Mouse (Mus musculus) G1E (cell line): ENCODE results near the gene Rundc1. TPM values are rescaled to one million over a fixed set of nuclear protein-coding genes. Genes with fewer than 3 reads are reported as not detected.
A peak's percentile ranks its signal among the peaks of the same experiment; 100 is the strongest.

Experiments
- ATAC-seq: 2 replicates; pipeline ENCODE4 v1.8.0; 2016; ENCODE audit warnings: mild to moderate bottlenecking; ENCODE audit not compliant: insufficient number of reproducible peaks, poor library complexity, low FRiP score, severe bottlenecking; ENCODE audit errors: extremely low read depth
- DNase-seq: peaks from one replicate; pipeline ENCODE4 v3.0.0; 2012; ENCODE audit warnings: low spot score
- H3K27me3 ChIP-seq: 2 replicates; pipeline ENCODE4 v1.6.1; 2012; ENCODE audit warnings: mild to moderate bottlenecking, low read length, inconsistent platforms; ENCODE audit not compliant: insufficient read depth
- H3K36me3 ChIP-seq: replicated peaks from 2 replicates; pipeline ENCODE3; 2012; ENCODE audit warnings: mild to moderate bottlenecking, inconsistent platforms
- H3K4me1 ChIP-seq: 2 replicates; pipeline ENCODE4 v1.6.1; 2012; ENCODE audit warnings: low read depth, low read length, inconsistent platforms, mixed read lengths; ENCODE audit not compliant: insufficient read depth
- H3K4me3 ChIP-seq: 2 replicates; pipeline ENCODE4 v1.5.1; 2012; ENCODE audit warnings: low read depth, mild to moderate bottlenecking, inconsistent platforms, low read length, moderate library complexity, mixed read lengths
- H3K9me3 ChIP-seq: replicated peaks from 2 replicates; pipeline ENCODE4 v1.6.1; 2012; ENCODE audit warnings: inconsistent platforms
- CTCF ChIP-seq: IDR thresholded peaks from 2 replicates; pipeline ENCODE4 v1.5.1; 2012; ENCODE audit warnings: low read depth, low read length, inconsistent platforms, mixed read lengths
- GATA1 ChIP-seq: IDR thresholded peaks from 2 replicates; pipeline ENCODE4 v1.6.1; 2012; ENCODE audit warnings: borderline replicate concordance, low read length, inconsistent platforms, mixed read lengths
- GATA2 ChIP-seq: IDR thresholded peaks from 2 replicates; pipeline ENCODE4 v1.6.1; 2012; ENCODE audit warnings: low read depth, low read length, inconsistent platforms, borderline replicate concordance
- POLR2AphosphoS5 ChIP-seq: IDR thresholded peaks from 2 replicates; pipeline ENCODE4 v1.6.1; 2012; ENCODE audit warnings: low read depth, low read length, inconsistent platforms; ENCODE audit not compliant: insufficient replicate concordance
- TAL1 ChIP-seq: conservative IDR thresholded peaks from 2 replicates; pipeline ENCODE4 v1.6.1; 2012; ENCODE audit warnings: low read depth, low read length, inconsistent platforms, mixed read lengths
- polyA plus RNA-seq: library from polyadenylated mRNA; stranded (reverse); fragments of >175 nt; gene quantifications from 2 replicates; pipeline ENCODE4 v1.2.3, GENCODE M21; 2012
- total RNA-seq, 2 experiments: library from RNA; stranded (forward) in 1 of 2; stranded (reverse) in 1 of 2; fragments of 200-1000 nt in 1 of 2; fragments of >200 nt in 1 of 2; fragmentation: Nextera tagmentation in 1 of 2; gene quantifications; 2 replicates each; pipeline ENCODE4 v1.2.3; 2014 to 2017

The Rundc1 gene
- total and polyA plus RNA-seq, 3 experiments: 5.0 to 7.6 (median 7.2) TPM

DNA sequence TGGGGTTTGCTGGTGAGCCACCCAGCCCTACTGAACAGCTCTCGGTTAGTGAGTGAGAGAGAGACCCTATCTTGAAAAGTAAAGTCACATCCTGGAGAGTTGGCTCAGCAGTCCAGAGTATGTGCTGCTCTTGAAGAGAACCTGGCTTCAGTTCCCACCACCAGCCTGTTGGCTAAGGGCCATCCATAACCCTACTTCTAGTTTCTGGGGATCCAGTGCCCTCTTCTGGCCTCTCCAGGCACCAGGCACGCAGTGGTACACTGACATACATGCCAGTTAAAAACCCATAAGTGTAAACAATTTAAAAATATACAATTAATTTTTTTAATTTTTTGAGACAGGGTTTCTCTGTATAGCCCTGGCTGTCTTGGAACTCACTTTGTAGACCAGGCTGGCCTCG, 25.5 kb downstream of the Rundc1 start:
- ATAC-seq: no peak
- Histone ChIP-seq H3K4me1 (peaks cover 71% of the 10 kb centered on the region), H3K27me3 (no peaks in the 10 kb centered on the region), H3K36me3 (peaks cover 47% of the 10 kb centered on the region), H3K4me3 (no peak overlapping the region), H3K9me3 (no peaks in the 10 kb centered on the region)
- DNase-seq: no peak
- TF ChIP-seq TAL1 (no peak), POLR2AphosphoS5 (no peak), GATA1 (no peak), CTCF (no peak), GATA2 (no peak)

DNA sequence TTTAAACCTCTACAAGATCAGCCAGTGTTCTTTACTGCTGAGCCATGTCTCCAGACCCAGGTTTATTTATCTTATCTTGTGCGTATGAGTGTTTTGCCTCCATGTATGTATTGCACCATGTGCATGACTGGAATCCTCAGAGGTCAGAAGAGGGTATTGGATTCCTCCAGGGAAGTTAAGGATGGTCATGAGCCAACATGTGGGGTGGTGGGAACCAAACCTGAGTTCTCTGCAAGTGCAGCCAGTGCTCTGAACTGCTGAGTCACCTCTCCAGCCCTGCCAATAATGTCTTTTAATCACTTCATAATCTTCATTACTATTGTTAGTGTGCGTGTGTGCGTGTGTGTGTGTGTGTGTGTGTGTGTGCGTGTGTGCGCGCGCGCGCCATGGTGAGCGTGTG, 26.7 kb downstream of the Rundc1 start:
- no peak for ATAC-seq
- H3K4me1 ChIP-seq: peaks cover 76% of the 10 kb centered on the region
- TF ChIP-seq GATA2: no peak
- TF ChIP-seq TAL1: no peak
- TF ChIP-seq POLR2AphosphoS5: no peak
- TF ChIP-seq GATA1: no peak
- TF ChIP-seq CTCF: no peak
- peak overlapping the region; percentile 61; the same call in 1 of the 2 replicates for H3K4me3 ChIP-seq
- no peaks in the 10 kb centered on the region for H3K27me3 ChIP-seq
- H3K9me3 ChIP-seq: no peaks in the 10 kb centered on the region
- H3K36me3 ChIP-seq: peaks cover 49% of the 10 kb centered on the region
- no peak for DNase-seq

GRCm38 (mm10) chr11:101452093-101452774, 27.3 kb downstream of the Rundc1 start:
- peaks cover 82% of the 10 kb centered on the region for H3K4me1 ChIP-seq

GRCm38 (mm10) chr11:101454702-101455101, 29.8 kb downstream of the Rundc1 start:
- DNase-seq: no peak
- no peak overlapping the region for H3K4me3 ChIP-seq
- peaks cover 78% of the 10 kb centered on the region for H3K36me3 ChIP-seq
- H3K9me3 ChIP-seq: no peaks in the 10 kb centered on the region
- ATAC-seq: no peak
- H3K4me1 ChIP-seq: peaks cover 87% of the 10 kb centered on the region
- no peak for TF ChIP-seq TAL1
- TF ChIP-seq GATA2: no peak
- TF ChIP-seq CTCF: no peak
- no peak for TF ChIP-seq GATA1
- no peak for TF ChIP-seq POLR2AphosphoS5
- H3K27me3 ChIP-seq: no peaks in the 10 kb centered on the region

More at GRCm38 (mm10) chr11:101452093-101452774, 27.3 kb downstream of the Rundc1 start:
- ATAC-seq (no peak), DNase-seq (no peak)
- TF ChIP-seq CTCF (no peak), POLR2AphosphoS5 (no peak), TAL1 (no peak), GATA2 (no peak), GATA1 (no peak)
- H3K9me3 ChIP-seq: no peaks in the 10 kb centered on the region
- H3K27me3 ChIP-seq: no peaks in the 10 kb centered on the region
- peaks cover 56% of the 10 kb centered on the region for H3K36me3 ChIP-seq
- H3K4me3 ChIP-seq: peak overlapping the region; percentile 61; the same call in 1 of the 2 replicates

- ATAC-seq (no peak), DNase-seq (no peak)
- H3K27me3 ChIP-seq: no peaks in the 10 kb centered on the region
- H3K36me3 ChIP-seq: peaks cover 84% of the 10 kb centered on the region
- peaks cover 88% of the 10 kb centered on the region for H3K4me1 ChIP-seq
- no peaks in the 10 kb centered on the region for H3K9me3 ChIP-seq
- H3K4me3 ChIP-seq: no peak overlapping the region
- no peak for TF ChIP-seq GATA2
- no peak for TF ChIP-seq POLR2AphosphoS5
- TF ChIP-seq CTCF: no peak
- TF ChIP-seq TAL1: no peak
- TF ChIP-seq GATA1: no peak
Observed at GRCm38 (mm10) chr11:101455627-101456026, 30.7 kb downstream of the Rundc1 start.

DNA sequence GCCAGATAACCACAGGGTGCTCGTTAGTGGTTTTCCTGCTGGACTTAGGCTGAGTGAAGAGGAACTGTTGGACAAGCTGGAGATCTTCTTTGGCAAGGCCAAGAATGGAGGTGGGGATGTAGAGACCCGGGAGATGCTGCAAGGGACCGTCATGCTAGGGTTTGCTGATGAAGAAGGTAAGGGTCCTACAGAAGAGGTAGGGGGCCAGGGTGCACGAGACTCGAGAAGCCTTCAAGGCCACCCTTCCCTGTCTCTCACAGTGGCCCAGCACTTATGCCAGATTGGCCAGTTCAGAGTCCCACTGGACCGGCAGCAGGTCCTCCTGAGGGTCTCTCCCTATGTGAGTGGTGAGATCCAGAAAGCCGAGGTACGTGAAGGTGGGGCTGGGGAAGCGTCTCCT, 32.7 kb downstream of the Rundc1 start:
- no peak overlapping the region for H3K4me3 ChIP-seq
- no peak for ATAC-seq
- no peak for TF ChIP-seq TAL1
- no peak for TF ChIP-seq GATA2

GRCm38 (mm10) chr11:101458217-101458616, 33.3 kb downstream of the Rundc1 start:
- no peak for ATAC-seq
- Histone ChIP-seq H3K4me1 (peaks cover 88% of the 10 kb centered on the region), H3K36me3 (peaks cover 93% of the 10 kb centered on the region), H3K27me3 (no peaks in the 10 kb centered on the region), H3K4me3 (no peak overlapping the region), H3K9me3 (no peaks in the 10 kb centered on the region)
- no peak for DNase-seq
- TF ChIP-seq GATA2: no peak
- TF ChIP-seq TAL1: no peak
- no peak for TF ChIP-seq POLR2AphosphoS5
- no peak for TF ChIP-seq CTCF
- no peak for TF ChIP-seq GATA1

More for the DNA sequence above, 32.7 kb downstream of the Rundc1 start:
- H3K9me3 ChIP-seq: no peaks in the 10 kb centered on the region
- peaks cover 86% of the 10 kb centered on the region for H3K4me1 ChIP-seq
- DNase-seq: no peak
- H3K36me3 ChIP-seq: peaks cover 94% of the 10 kb centered on the region
- H3K27me3 ChIP-seq: no peaks in the 10 kb centered on the region
